Mouse (Mus musculus) forebrain, embryonic 14.5 days (tissue): Measurements from ENCODE around the gene Olfr1443. TPM values are rescaled to one million over a fixed set of nuclear protein-coding genes. Genes with fewer than 3 reads are reported as not detected.

ENCODE experiments used
- ATAC-seq: fragments of 200-750 bp; cut with Nextera tagmentation; 2 replicates; pipeline ENCODE4 v1.8.0; 2017; ENCODE audit warnings: mild to moderate bottlenecking, moderate library complexity
- DNase-seq: peaks from one replicate; pipeline ENCODE4 v3.0.0-alpha.2; 2015; ENCODE audit warnings: low spot score
- H3K27ac ChIP-seq: fragments of 300-500 bp; sonication (generic); 2 replicates; pipeline ENCODE4 v1.5.1; 2014; ENCODE audit warnings: low read depth, mild to moderate bottlenecking, control low read depth, low read length, moderate library complexity
- H3K27me3 ChIP-seq: fragments of 300-500 bp; sonication (generic); replicated peaks from 2 replicates; pipeline ENCODE4 v1.6.1; 2014; ENCODE audit warnings: low read length, control low read depth, mixed read lengths; ENCODE audit not compliant: control insufficient read depth, insufficient read depth
- H3K36me3 ChIP-seq: fragments of 300-500 bp; sonication (generic); 2 replicates; pipeline ENCODE4 v1.6.1; 2014; ENCODE audit warnings: low read length, control low read depth; ENCODE audit not compliant: control insufficient read depth, insufficient read depth
- H3K4me1 ChIP-seq: fragments of 300-500 bp; sonication (generic); 2 replicates; pipeline ENCODE4 v1.6.1; 2014; ENCODE audit warnings: antibody characterized with exemption, low read length, control low read depth; ENCODE audit not compliant: control insufficient read depth, insufficient read depth
- H3K4me2 ChIP-seq: fragments of 300-500 bp; sonication (generic); 2 replicates; pipeline ENCODE4 v1.6.1; 2014; ENCODE audit warnings: mild to moderate bottlenecking, control low read depth, low read length
- H3K4me3 ChIP-seq: fragments of 300-500 bp; sonication (generic); 2 replicates; pipeline ENCODE4 v1.5.1; 2014; ENCODE audit warnings: low read depth, low read length, control low read depth
- H3K9ac ChIP-seq: fragments of 300-500 bp; sonication (generic); 2 replicates; pipeline ENCODE4 v1.6.1; 2014; ENCODE audit warnings: mild to moderate bottlenecking, low read length, control low read depth, moderate library complexity
- H3K9me3 ChIP-seq: fragments of 300-500 bp; sonication (generic); replicated peaks from 2 replicates; pipeline ENCODE4 v1.6.1; 2016; ENCODE audit warnings: low read length, control low read depth, mixed read lengths; ENCODE audit not compliant: control insufficient read depth
- WGBS: fragments of 180-500 bp; shearing (Covaris S2); extraction: QIAGEN DNeasy Blood & Tissue Kit; methylation state at CpG from one replicate; pipeline ENCODE4 v1.1.7; 2014; 5-methylcytosine and 5-hydroxymethylcytosine counted together
- polyA plus RNA-seq: library from polyadenylated mRNA; unstranded; fragments of >200 nt; fragmentation: Nextera tagmentation; extraction: Ambion mirVana; gene quantifications from 2 replicates; pipeline ENCODE4 v1.2.1, GENCODE M21; 2014

Gene Olfr1443
- polyA plus RNA-seq, 1 experiment from 2014 or later = not detected

GRCm38 (mm10) chr19:12670139-12670538 lies 7.8 kb upstream of the Olfr1443 start, which contains the start of gene Olfr1442:
TSS of gene Olfr1442 (plus strand) at chr19:12670439.
- no peaks in the 10 kb centered on the region for H3K36me3 ChIP-seq
- no peak within 1 kb of the TSS for H3K27ac ChIP-seq
- DNase-seq = no peak
- no peak within 1 kb of the TSS for H3K4me2 ChIP-seq
- H3K27me3 ChIP-seq = no peaks in the 10 kb centered on the region
- ATAC-seq = no peak
- H3K4me3 ChIP-seq = no peak within 1 kb of the TSS
- H3K4me1 ChIP-seq = no peaks in the 10 kb centered on the region
- no peak within 1 kb of the TSS for H3K9ac ChIP-seq
- H3K9me3 ChIP-seq = no peaks in the 10 kb centered on the region

- Histone ChIP-seq H3K27me3 (no peaks in the 10 kb centered on the region), H3K36me3 (no peaks in the 10 kb centered on the region), H3K9ac (no peak overlapping the region), H3K4me3 (no peak overlapping the region), H3K4me2 (no peak overlapping the region), H3K4me1 (no peaks in the 10 kb centered on the region), H3K27ac (no peak overlapping the region), H3K9me3 (no peaks in the 10 kb centered on the region)
- 84% methylated on average over 4 of the region's 4 CpGs for WGBS
- ATAC-seq (no peak), DNase-seq (no peak)
These were observed 6.9 kb upstream of the Olfr1443 start for GRCm38 (mm10) chr19:12671051-12671450.

- ATAC-seq = no peak
These were observed 6.7 kb downstream of the Olfr1443 start for GRCm38 (mm10) chr19:12684638-12685037.

DNA sequence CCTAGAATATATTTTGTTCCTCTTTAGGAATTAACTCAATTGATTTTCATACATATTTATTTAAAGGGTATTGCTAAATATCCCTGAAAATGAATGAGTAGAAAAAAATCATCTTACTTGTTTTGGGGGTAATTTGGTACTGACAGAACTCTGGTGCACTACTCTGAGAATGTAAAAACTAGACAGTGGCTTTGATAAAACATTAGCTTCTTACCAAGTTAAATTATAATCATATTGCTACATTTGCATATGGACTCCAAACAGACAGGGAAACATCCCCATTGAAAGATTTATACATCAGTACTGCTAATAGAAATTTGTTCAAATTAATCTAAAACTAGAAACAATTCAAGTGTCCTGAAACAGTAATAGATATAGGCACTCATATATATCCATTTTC lies 7.3 kb downstream of the Olfr1443 start:
- ATAC-seq (no peak), DNase-seq (no peak)
- H3K36me3 ChIP-seq = no peaks in the 10 kb centered on the region
- no peaks in the 10 kb centered on the region for H3K4me1 ChIP-seq
- H3K27ac ChIP-seq = no peak overlapping the region
- no peak overlapping the region for H3K4me2 ChIP-seq
- H3K9ac ChIP-seq = no peak overlapping the region
- H3K9me3 ChIP-seq = no peaks in the 10 kb centered on the region
- H3K27me3 ChIP-seq = no peaks in the 10 kb centered on the region
- no peak overlapping the region for H3K4me3 ChIP-seq

More at GRCm38 (mm10) chr19:12684638-12685037, 6.7 kb downstream of the Olfr1443 start:
- no peaks in the 10 kb centered on the region for H3K36me3 ChIP-seq
- no peaks in the 10 kb centered on the region for H3K9me3 ChIP-seq
- H3K9ac ChIP-seq = no peak overlapping the region
- H3K27ac ChIP-seq = no peak overlapping the region
- H3K4me3 ChIP-seq = no peak overlapping the region
- no peak overlapping the region for H3K4me2 ChIP-seq
- no peaks in the 10 kb centered on the region for H3K27me3 ChIP-seq
- no peaks in the 10 kb centered on the region for H3K4me1 ChIP-seq
- no peak for DNase-seq

DNA sequence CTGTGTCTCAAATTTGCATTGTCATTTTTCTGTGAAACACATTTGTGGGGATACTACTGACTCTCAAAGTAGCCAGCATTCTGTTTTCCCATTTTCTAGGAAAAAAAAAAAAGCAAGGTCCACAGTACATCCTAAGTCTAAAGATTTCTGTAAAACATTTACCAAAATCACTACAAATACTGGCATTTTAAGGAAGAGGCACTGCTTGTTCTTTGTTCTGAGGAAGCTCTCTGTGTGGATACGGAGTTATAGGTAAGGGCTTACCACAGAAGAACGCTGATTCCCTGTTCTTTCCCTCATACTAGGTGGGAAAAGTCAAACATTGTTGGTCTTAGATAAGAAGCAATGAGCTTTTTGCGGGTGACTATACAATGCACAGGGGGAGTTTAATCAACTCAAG lies 17.7 kb downstream of the Olfr1443 start, which contains the start of gene Keg1:
Gene Keg1 (plus strand): TSS at position 197 of the 400 bp plus-strand sequence.
- no peak within 1 kb of the TSS for H3K4me2 ChIP-seq
- ATAC-seq (no peak), DNase-seq (no peak)
- WGBS = 87% methylated on average over 3 of the region's 3 CpGs
- no peaks in the 10 kb centered on the region for H3K4me1 ChIP-seq
- no peaks in the 10 kb centered on the region for H3K27me3 ChIP-seq
- H3K4me3 ChIP-seq = no peak within 1 kb of the TSS
- H3K9me3 ChIP-seq = no peaks in the 10 kb centered on the region
- no peak within 1 kb of the TSS for H3K9ac ChIP-seq
- H3K36me3 ChIP-seq = no peaks in the 10 kb centered on the region
- no peak within 1 kb of the TSS for H3K27ac ChIP-seq

- Histone ChIP-seq H3K27me3 (no peaks in the 10 kb centered on the region), H3K4me1 (no peaks in the 10 kb centered on the region), H3K4me2 (no peak overlapping the region), H3K9me3 (no peaks in the 10 kb centered on the region), H3K9ac (no peak overlapping the region), H3K27ac (no peak overlapping the region), H3K36me3 (no peaks in the 10 kb centered on the region), H3K4me3 (no peak overlapping the region)
- ATAC-seq = no peak
- DNase-seq = no peak
These were observed 18.3 kb downstream of the Olfr1443 start for GRCm38 (mm10) chr19:12696221-12696620.

DNA sequence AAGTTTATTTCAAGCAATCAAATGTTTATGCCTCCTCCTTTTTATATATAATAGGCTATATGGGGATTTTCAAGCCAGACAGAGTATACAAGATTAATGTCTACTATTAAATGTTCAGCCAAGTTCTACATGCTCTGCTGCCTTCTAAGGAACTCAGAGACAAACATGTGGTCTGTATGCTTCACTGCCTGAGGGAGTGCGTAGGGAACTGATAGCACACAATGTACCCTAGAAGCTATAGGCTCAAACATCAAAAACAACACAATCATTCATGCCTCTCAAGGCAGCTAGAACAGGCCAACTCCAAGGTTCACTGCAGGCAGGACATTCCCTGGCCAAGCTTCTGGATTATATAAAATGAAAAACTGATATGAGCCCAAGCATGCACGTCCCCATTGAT lies 30.5 kb downstream of the Olfr1443 start:
- DNase-seq (no peak), ATAC-seq (no peak)
- no peak overlapping the region for H3K9ac ChIP-seq
- H3K4me1 ChIP-seq = no peaks in the 10 kb centered on the region
- WGBS = 84% methylated on average over 2 of the region's 2 CpGs
- H3K27ac ChIP-seq = no peak overlapping the region
- H3K36me3 ChIP-seq = no peaks in the 10 kb centered on the region
- no peaks in the 10 kb centered on the region for H3K27me3 ChIP-seq
- no peak overlapping the region for H3K4me3 ChIP-seq
- H3K4me2 ChIP-seq = no peak overlapping the region
- H3K9me3 ChIP-seq = no peaks in the 10 kb centered on the region

- Histone ChIP-seq H3K36me3 (no peaks in the 10 kb centered on the region), H3K9ac (no peak overlapping the region), H3K27ac (no peak overlapping the region), H3K27me3 (no peaks in the 10 kb centered on the region), H3K4me1 (no peaks in the 10 kb centered on the region), H3K9me3 (no peaks in the 10 kb centered on the region), H3K4me3 (no peak overlapping the region), H3K4me2 (no peak overlapping the region)
- DNase-seq = no peak
- no peak for ATAC-seq
These were observed 31.1 kb downstream of the Olfr1443 start for GRCm38 (mm10) chr19:12708986-12709385.

GRCm38 (mm10) chr19:12719189-12719588 lies 41.3 kb downstream of the Olfr1443 start:
- H3K27me3 ChIP-seq = no peaks in the 10 kb centered on the region
- ATAC-seq (no peak), DNase-seq (no peak)
- H3K4me1 ChIP-seq = no peaks in the 10 kb centered on the region
- 87% methylated on average over 6 of the region's 6 CpGs for WGBS
- H3K4me2 ChIP-seq = no peak overlapping the region
- H3K9me3 ChIP-seq = no peaks in the 10 kb centered on the region
- H3K4me3 ChIP-seq = no peak overlapping the region
- H3K27ac ChIP-seq = no peak overlapping the region
- H3K36me3 ChIP-seq = no peaks in the 10 kb centered on the region
- no peak overlapping the region for H3K9ac ChIP-seq

GRCm38 (mm10) chr19:12720463-12720862 lies 42.6 kb downstream of the Olfr1443 start:
- DNase-seq (no peak), ATAC-seq (no peak)
- no peak overlapping the region for H3K27ac ChIP-seq
- H3K9me3 ChIP-seq = no peaks in the 10 kb centered on the region
- 77% methylated on average over 2 of the region's 2 CpGs for WGBS
- H3K4me2 ChIP-seq = no peak overlapping the region
- no peaks in the 10 kb centered on the region for H3K4me1 ChIP-seq
- H3K9ac ChIP-seq = no peak overlapping the region
- no peak overlapping the region for H3K4me3 ChIP-seq
- H3K27me3 ChIP-seq = no peaks in the 10 kb centered on the region
- no peaks in the 10 kb centered on the region for H3K36me3 ChIP-seq
